ENCODE assay signal across 37 mouse cellular contexts in genomic region chr9:54299389-54299788, GRCm38 (mm10). TPM values are rescaled to one million over a fixed set of nuclear protein-coding genes. Genes with fewer than 3 reads are reported as not detected.
"Had no signal": no experiment of that assay in that cellular context is flagged by ENCODE, and none has a peak within 500 bp of the region (broad histone marks: within the 10 kb centered on the region; RNA-seq: fewer than 3 reads in every experiment).

No protein-coding gene starts in this region.

- DNase-seq: cerebellum, adult 2 months; cerebellum, adult 8-10 months; cerebellum, adult 9-10 months; cerebellum, adult 9-11 months; cerebellum, postnatal 10 days; cerebellum, postnatal 14 days; cerebellum, postnatal 25 days; cerebellum, postnatal 36 days; embryo, embryonic 11 days; forebrain, postnatal 0 days; gastrocnemius, adult 2 months; gastrocnemius, postnatal 10 days; gastrocnemius, postnatal 14 days; gastrocnemius, postnatal 25 days; gastrocnemius, postnatal 36 days; heart, adult 18-20 months had no signal

- H3K36me3 ChIP-seq: embryonic facial prominence, embryonic 10.5 days; embryonic facial prominence, embryonic 12.5 days; embryonic facial prominence, embryonic 13.5 days; embryonic facial prominence, embryonic 15.5 days; forebrain, embryonic 10.5 days; forebrain, embryonic 12.5 days; forebrain, embryonic 15.5 days had no signal

- H3K9me3 ChIP-seq: embryonic facial prominence, embryonic 10.5 days; embryonic facial prominence, embryonic 12.5 days; embryonic facial prominence, embryonic 13.5 days; embryonic facial prominence, embryonic 15.5 days; forebrain, embryonic 10.5 days; forebrain, embryonic 12.5 days; forebrain, embryonic 13.5 days; forebrain, embryonic 15.5 days had no signal

- ATAC-seq: forebrain, embryonic 13.5 days; forebrain, embryonic 14.5 days; forebrain, embryonic 15.5 days; forebrain, embryonic 16.5 days; forebrain, postnatal 0 days had no signal

- H3K27me3 ChIP-seq: embryonic facial prominence, embryonic 12.5 days; embryonic facial prominence, embryonic 13.5 days; embryonic facial prominence, embryonic 15.5 days; forebrain, embryonic 12.5 days; forebrain, embryonic 13.5 days; forebrain, embryonic 15.5 days had no signal

- H3K4me3 ChIP-seq: embryonic facial prominence, embryonic 10.5 days; embryonic facial prominence, embryonic 12.5 days; embryonic facial prominence, embryonic 13.5 days; embryonic facial prominence, embryonic 15.5 days; erythroblast, embryonic 14.5 days; forebrain, embryonic 10.5 days; forebrain, embryonic 12.5 days; forebrain, embryonic 13.5 days; forebrain, embryonic 15.5 days; gastrocnemius, adult 2 months had no signal

- H3K4me1 ChIP-seq: embryonic facial prominence, embryonic 10.5 days; embryonic facial prominence, embryonic 12.5 days; embryonic facial prominence, embryonic 13.5 days; embryonic facial prominence, embryonic 15.5 days; forebrain, embryonic 12.5 days; forebrain, embryonic 13.5 days; forebrain, embryonic 15.5 days had no signal

- H3K4me2 ChIP-seq: embryonic facial prominence, embryonic 12.5 days; embryonic facial prominence, embryonic 13.5 days; embryonic facial prominence, embryonic 15.5 days; forebrain, embryonic 12.5 days; forebrain, embryonic 13.5 days; forebrain, embryonic 15.5 days had no signal

- H3K27ac ChIP-seq: embryonic facial prominence, embryonic 10.5 days; embryonic facial prominence, embryonic 12.5 days; embryonic facial prominence, embryonic 13.5 days; embryonic facial prominence, embryonic 15.5 days; forebrain, embryonic 10.5 days; forebrain, embryonic 12.5 days; forebrain, embryonic 13.5 days; forebrain, embryonic 15.5 days; gastrocnemius, adult 2 months had no signal

- H3K9ac ChIP-seq: embryonic facial prominence, embryonic 12.5 days; embryonic facial prominence, embryonic 13.5 days; embryonic facial prominence, embryonic 15.5 days; forebrain, embryonic 12.5 days; forebrain, embryonic 13.5 days; forebrain, embryonic 15.5 days; forebrain, postnatal 0 days had no signal

RNA-seq across cellular contexts. Expression of gene Gldn, which starts 13.1 kb away (rescaled TPM):
- total RNA-seq: common myeloid progenitor, adult 5-6 weeks; granulocyte monocyte progenitor cell, adult 5-6 weeks had no signal
- polyA plus RNA-seq: erythroblast, embryonic 14.5 days had no signal

RNA-seq across cellular contexts. Expression of gene Cyp19a1, which starts 31.5 kb away (rescaled TPM):
- total RNA-seq: common myeloid progenitor, adult 5-6 weeks; gastrocnemius, adult 18-20 months; gastrocnemius, adult 2 months; gastrocnemius, adult 8-10 months; gastrocnemius, postnatal 10 days; gastrocnemius, postnatal 14 days; gastrocnemius, postnatal 25 days; gastrocnemius, postnatal 36 days; gastrocnemius, postnatal 4 days; granulocyte monocyte progenitor cell, adult 5-6 weeks; heart, adult 18-20 months had no signal
- polyA plus RNA-seq: cerebellum, adult 2 months; cortical plate, adult 2 months; embryonic facial prominence, embryonic 10.5 days; embryonic facial prominence, embryonic 11.5 days; embryonic facial prominence, embryonic 13.5 days; embryonic facial prominence, embryonic 14.5 days; embryonic facial prominence, embryonic 15.5 days; forebrain, embryonic 10.5 days; forebrain, embryonic 11.5 days; forebrain, embryonic 12.5 days; gonadal fat pad, adult 2 months had no signal
